8 mouse cellular contexts compared by ENCODE assay signal in genomic region chr7:17002375-17003195, GRCm38 (mm10). TPM values are rescaled to one million over a fixed set of nuclear protein-coding genes. Genes with fewer than 3 reads are reported as not detected.
DNase-seq lines count a peak whose midpoint lies in the region; ATAC-seq and TF ChIP-seq lines count a peak whose summit lies in the region.

No protein-coding gene starts in this region.

- H3K4me1 ChIP-seq in hindbrain, embryonic 14.5 days (replicated peaks; ENCODE audit: control insufficient read depth, insufficient read depth, low read length): no peaks in the 10 kb centered on the region

- H3K27ac ChIP-seq in hindbrain, embryonic 14.5 days: peak overlapping the region; percentile 20; the same call in 1 of the 2 replicates

- CTCF ChIA-PET in Patski (lab: Charles Lee): interaction anchor here (0.6 to 6.8 kb wide), 19 partner anchors 10 to 83 kb away, joined by 3 to 44 read pairs (median 4); no protein-coding TSS in a partner anchor

- no peak overlapping the region for H3K4me2 ChIP-seq in hindbrain, embryonic 14.5 days (replicated peaks)

- H3K27me3 ChIP-seq in Patski: no peaks in the 10 kb centered on the region
- no peaks in the 10 kb centered on the region for H3K27me3 ChIP-seq in hindbrain, embryonic 14.5 days (ENCODE audit: control insufficient read depth, insufficient read depth, low read length)

- peaks cover 44% of the 10 kb centered on the region for H3K36me3 ChIP-seq in hindbrain, embryonic 14.5 days (replicated peaks; ENCODE audit: control insufficient read depth, insufficient read depth)

- peak; percentile 33 for DNase-seq in Patski (ENCODE audit: low read depth, low spot score)
- DNase-seq in cerebellum, adult 18-20 months: peak; percentile 89 to 92
- DNase-seq in forelimb bud, embryonic 11.5 days (ENCODE audit: low read depth, low spot score): peak; percentile 88
- peak; percentile 89 for DNase-seq in hindbrain, embryonic 14.5 days (ENCODE audit: low spot score)
- DNase-seq in layer of hippocampus, postnatal 25 days (ENCODE audit: extremely low spot score in 1 of 2, low spot score in 1 of 2): peak; percentile 81 to 93
- peak; percentile 87 for DNase-seq in lung, postnatal 14 days
- DNase-seq in retina, postnatal 1 day: peak; percentile 90
- DNase-seq in urinary bladder, postnatal 36 days (ENCODE audit: low spot score in 2 of 2): peak; percentile 64 to 72

- H3K9me3 ChIP-seq in hindbrain, embryonic 14.5 days (ENCODE audit: control insufficient read depth, low read length): no peaks in the 10 kb centered on the region

- no peak overlapping the region for H3K9ac ChIP-seq in hindbrain, embryonic 14.5 days

- in situ Hi-C loops in Patski (cut with MboI; ENCODE audit: low pct_unique_long_range_greater_than_20kb): loop anchor here (5.0 kb wide), 2 partner anchors 50 to 65 kb away; no protein-coding TSS in a partner anchor

- 12% methylated on average over 7 of the region's 7 CpGs for WGBS in hindbrain, embryonic 14.5 days

- TF ChIP-seq CTCF in Patski (IDR thresholded peaks at IDR 0.05): peak; percentile 83

- ATAC-seq in Patski: peak; percentile 71
- ATAC-seq in hindbrain, embryonic 14.5 days (ENCODE audit: low FRiP score): peak; percentile 80

- H3K4me3 ChIP-seq in hindbrain, embryonic 14.5 days (replicated peaks; ENCODE audit: low read length): no peak overlapping the region

- POLR2A ChIA-PET in Patski (lab: Charles Lee): no interaction called here

RNA-seq across cellular contexts. Expression of gene Ccdc8, which starts 10.1 kb away (rescaled TPM):
- 0.04 TPM for polyA plus RNA-seq in Patski (2021)
- polyA plus RNA-seq in hindbrain, embryonic 14.5 days (2014; fragmentation: Nextera tagmentation; extraction: Ambion mirVana): 4.4 and 5.4 TPM in 2 replicates
- 1 to 10 TPM; 2.2 to 2.5 TPM for total RNA-seq in layer of hippocampus, postnatal 25 days (2021)

RNA-seq across cellular contexts. Expression of gene Gm42372, which starts 19.7 kb away (rescaled TPM):
- 0.03 TPM for polyA plus RNA-seq in Patski (2021)
- 7.6 and 7.8 TPM in 2 replicates for polyA plus RNA-seq in hindbrain, embryonic 14.5 days (2014; fragmentation: Nextera tagmentation; extraction: Ambion mirVana)
- 10 to 100 TPM; 52.6 to 53.6 TPM for total RNA-seq in layer of hippocampus, postnatal 25 days (2021)

RNA-seq across cellular contexts. Expression of gene Ppp5c, which starts 25.1 kb away (rescaled TPM):
- 106 TPM for polyA plus RNA-seq in Patski (2021)
- 123 and 129 TPM in 2 replicates for polyA plus RNA-seq in hindbrain, embryonic 14.5 days (2014; fragmentation: Nextera tagmentation; extraction: Ambion mirVana)
- 100 to 1,000 TPM; 150 to 153 TPM for total RNA-seq in layer of hippocampus, postnatal 25 days (2021)

RNA-seq across cellular contexts. Expression of gene Pnmal1, which starts 43.1 kb away (rescaled TPM):
- polyA plus RNA-seq in Patski (2021): not detected
- polyA plus RNA-seq in hindbrain, embryonic 14.5 days (2014; fragmentation: Nextera tagmentation; extraction: Ambion mirVana): 52.1 and 63.2 TPM in 2 replicates
- total RNA-seq in layer of hippocampus, postnatal 25 days (2021): 100 to 1,000 TPM; 104 to 117 TPM

RNA-seq across cellular contexts. Expression of gene Pnmal2, which starts 58.1 kb away (rescaled TPM):
- polyA plus RNA-seq in Patski (2021): 11.2 TPM
- polyA plus RNA-seq in hindbrain, embryonic 14.5 days (2014; fragmentation: Nextera tagmentation; extraction: Ambion mirVana): 96.1 and 96.4 TPM in 2 replicates
- 100 to 1,000 TPM; 320 to 337 TPM for total RNA-seq in layer of hippocampus, postnatal 25 days (2021)

Comparison
In these comparisons a context has a peak if more than half of its experiments do, and no peak if none do; other contexts are left out.
1. DNase-seq: peak in every context shown above with its lines; median percentile 90 in cerebellum, adult 18-20 months; 90 in retina, postnatal 1 day; 89 in hindbrain, embryonic 14.5 days; 88 in forelimb bud, embryonic 11.5 days; 87 in layer of hippocampus, postnatal 25 days; 87 in lung, postnatal 14 days; 68 in urinary bladder, postnatal 36 days; 33 in Patski.